Mouse (Mus musculus) small intestine, adult 2 months (tissue): ENCODE data around the gene Cog3.

Experiments
- CTCF ChIP-seq: fragments of 200-500 bp; IDR thresholded peaks from 2 replicates; pipeline ENCODE4 v1.5.1; 2012; ENCODE audit warnings: low read depth, mild to moderate bottlenecking, control low read depth, inconsistent platforms, low read length, moderate library complexity, mixed read lengths; ENCODE audit not compliant: insufficient replicate concordance, insufficient read length; ENCODE audit errors: extremely low read depth
- POLR2A ChIP-seq: fragments of 200-500 bp; IDR thresholded peaks from 2 replicates; pipeline ENCODE4 v1.6.1; 2012; ENCODE audit warnings: low read depth, mild to moderate bottlenecking, control low read depth, inconsistent platforms, low read length, moderate library complexity

- TF ChIP-seq CTCF (no peak), POLR2A (no peak)
Measured at GRCm38 (mm10) chr14:75706647-75707046, 47.7 kb downstream of the Cog3 start.
